Mouse (Mus musculus) MEL (cell line): ENCODE results near the gene Cabs1. TPM values are rescaled to one million over a fixed set of nuclear protein-coding genes. Genes with fewer than 3 reads are reported as not detected.

ENCODE experiments used
- DNase-seq: peaks from one replicate; pipeline ENCODE4 v3.0.0; 2011; ENCODE audit warnings: low read depth, low spot score
- H3K27ac ChIP-seq: 2 replicates; pipeline ENCODE4 v1.5.1; 2012; ENCODE audit warnings: low read depth, mild to moderate bottlenecking, control low read depth, low read length, moderate library complexity; ENCODE audit not compliant: control insufficient read depth
- H3K27me3 ChIP-seq, 2 experiments: fragments of 150-350 bp in 1 of 2; sonication (generic) in 1 of 2; 2 replicates each; pipeline ENCODE4 v1.6.1; 2012; ENCODE audit warnings: low read length in 2 of 2, mild to moderate bottlenecking in 2 of 2, improper control_type of control experiment in 1 of 2, moderate library complexity in 1 of 2; ENCODE audit not compliant: insufficient read depth in 2 of 2, control insufficient read depth in 1 of 2
- H3K36me3 ChIP-seq, 2 experiments: 2 replicates each; pipeline ENCODE4 v1.6.1; 2012 to 2014; ENCODE audit warnings: low read length in 2 of 2, improper control_type of control experiment in 1 of 2, inconsistent platforms in 1 of 2, mild to moderate bottlenecking in 1 of 2; ENCODE audit not compliant: insufficient read depth in 2 of 2, control insufficient read depth in 1 of 2
- H3K4me1 ChIP-seq, 2 experiments: fragments of 150-350 bp in 1 of 2; sonication (generic) in 1 of 2; 2 replicates each; pipeline ENCODE4 v1.6.1; 2012; ENCODE audit warnings: low read length in 2 of 2, improper control_type of control experiment in 1 of 2, mild to moderate bottlenecking in 1 of 2; ENCODE audit not compliant: insufficient read depth in 2 of 2, control insufficient read depth in 1 of 2
- H3K4me3 ChIP-seq, 2 experiments: fragments of 150-350 bp in 1 of 2; sonication (generic) in 1 of 2; 2 replicates each; pipeline ENCODE4 v1.5.1; 2012; ENCODE audit warnings: low read depth in 2 of 2, low read length in 2 of 2, mild to moderate bottlenecking in 2 of 2, moderate library complexity in 2 of 2, control low read depth in 1 of 2, improper control_type of control experiment in 1 of 2; ENCODE audit not compliant: control insufficient read depth in 1 of 2, insufficient read depth in 1 of 2
- H3K79me2 ChIP-seq: 2 replicates; pipeline ENCODE4 v1.6.1; 2012; ENCODE audit warnings: mild to moderate bottlenecking, low read length, moderate library complexity; ENCODE audit not compliant: control insufficient read depth, poor library complexity, insufficient read depth
- H3K9ac ChIP-seq: 2 replicates; pipeline ENCODE4 v1.6.1; 2012; ENCODE audit warnings: low read depth, mild to moderate bottlenecking, control low read depth, low read length, moderate library complexity; ENCODE audit not compliant: control insufficient read depth, poor library complexity, severe bottlenecking
- H3K9me3 ChIP-seq: fragments of 150-350 bp; sonication (generic); replicated peaks from 2 replicates; pipeline ENCODE4 v1.6.1; 2012; ENCODE audit warnings: mild to moderate bottlenecking, low read length, improper control_type of control experiment, moderate library complexity; ENCODE audit not compliant: insufficient read depth
- CTCF ChIP-seq, 3 experiments: IDR thresholded peaks in 2 of 3; conservative IDR thresholded peaks in 1 of 3; 2 replicates each; pipeline ENCODE4 v1.5.1; 2011 to 2012; ENCODE audit warnings: low read length in 3 of 3, low read depth in 2 of 3, mild to moderate bottlenecking in 2 of 3, improper control_type of control experiment in 1 of 3, inconsistent platforms in 1 of 3, mixed read lengths in 1 of 3, moderate library complexity in 1 of 3; ENCODE audit not compliant: control insufficient read depth in 1 of 3, insufficient read depth in 1 of 3, poor library complexity in 1 of 3, severe bottlenecking in 1 of 3
- EP300 ChIP-seq, 2 experiments: IDR thresholded peaks; 2 replicates each; pipeline ENCODE4 v1.6.1; 2011; ENCODE audit warnings: improper control_type of control experiment in 2 of 2, low read length in 2 of 2, low read depth in 1 of 2, mild to moderate bottlenecking in 1 of 2
- ETS1 ChIP-seq: IDR thresholded peaks from 2 replicates; pipeline ENCODE4 v1.6.1; 2012; ENCODE audit warnings: low read depth, mild to moderate bottlenecking, inconsistent platforms, low read length, improper control_type of control experiment, moderate library complexity
- MAX ChIP-seq: IDR thresholded peaks from 2 replicates; pipeline ENCODE4 v1.6.1; 2011; ENCODE audit warnings: low read length, improper control_type of control experiment
- MEF2A ChIP-seq: IDR thresholded peaks from 2 replicates; pipeline ENCODE4 v1.6.1; 2014; ENCODE audit warnings: low read depth, mild to moderate bottlenecking, inconsistent platforms, low read length, improper control_type of control experiment; ENCODE audit not compliant: poor library complexity, insufficient replicate concordance, severe bottlenecking; ENCODE audit errors: extremely low read depth
- MYC ChIP-seq: IDR thresholded peaks from 2 replicates; pipeline ENCODE4 v1.6.1; 2011; ENCODE audit warnings: low read depth, mild to moderate bottlenecking, low read length, improper control_type of control experiment, moderate library complexity
- RAD21 ChIP-seq: IDR thresholded peaks from 2 replicates; pipeline ENCODE4 v1.6.1; 2011; ENCODE audit warnings: mild to moderate bottlenecking, low read depth, low read length, improper control_type of control experiment
- TBP ChIP-seq: IDR thresholded peaks from 2 replicates; pipeline ENCODE4 v1.8.0; 2011; ENCODE audit warnings: low read depth, low read length, improper control_type of control experiment
- USF1 ChIP-seq: IDR thresholded peaks from 2 replicates; pipeline ENCODE4 v1.6.1; 2014; ENCODE audit warnings: low read depth, mild to moderate bottlenecking, inconsistent platforms, low read length, improper control_type of control experiment, moderate library complexity
- USF2 ChIP-seq, 2 experiments: IDR thresholded peaks; 2 replicates each; pipeline ENCODE4 v1.6.1; 2011 to 2012; ENCODE audit warnings: improper control_type of control experiment in 2 of 2, low read length in 2 of 2, borderline replicate concordance in 1 of 2, inconsistent platforms in 1 of 2, low read depth in 1 of 2, mild to moderate bottlenecking in 1 of 2; ENCODE audit not compliant: insufficient read depth in 1 of 2
- ZMIZ1 ChIP-seq: IDR thresholded peaks from 2 replicates; pipeline ENCODE4 v1.6.1; 2012; ENCODE audit warnings: low read depth, mild to moderate bottlenecking, inconsistent platforms, low read length, improper control_type of control experiment, moderate library complexity
- polyA plus RNA-seq, 2 experiments: library from polyadenylated mRNA; stranded (reverse) in 1 of 2; unstranded in 1 of 2; fragments of >175 nt in 1 of 2; fragments of >200 nt in 1 of 2; gene quantifications; 2 replicates each; pipeline versions ENCODE4 v1.2.1 to v1.2.4; 2012; ENCODE audit warnings: low replicate concordance in 2 of 2, low read depth in 1 of 2; ENCODE audit not compliant: insufficient read length in 2 of 2, insufficient read depth in 1 of 2, missing spikeins in 1 of 2
- total RNA-seq: library from RNA; depleted of rRNA; stranded (reverse); fragments of 300-350 nt; gene quantifications from 2 replicates; pipeline ENCODE4 v1.2.3, GENCODE M21; 2012; rRNA removed

Gene Cabs1
- total and polyA plus RNA-seq, 3 experiments: not detected

- Histone ChIP-seq H3K36me3 (no peaks in the 10 kb centered on the region), H3K9me3 (no peaks in the 10 kb centered on the region), H3K27ac (no peak overlapping the region), H3K27me3 (no peaks in the 10 kb centered on the region), H3K79me2 (no peaks in the 10 kb centered on the region), H3K4me3 (no peak overlapping the region), H3K4me1 (no peaks in the 10 kb centered on the region), H3K9ac (no peak overlapping the region)
- no peak for DNase-seq
- TF ChIP-seq EP300 (IDR thresholded peaks at IDR 0.05; ENCODE audit: low read depth in 1 of 2, low read length in 2 of 2): no peak
- no peak for TF ChIP-seq USF1
- no peak for TF ChIP-seq TBP
- no peak for TF ChIP-seq MAX
- TF ChIP-seq MEF2A: no peak
- TF ChIP-seq CTCF (IDR thresholded peaks at IDR 0.05 in 2 of 3, conservative IDR thresholded peaks at IDR 0.05 in 1 of 3; ENCODE audit: control insufficient read depth in 1 of 3, insufficient read depth in 1 of 3, low read depth in 2 of 3, low read length in 3 of 3, poor library complexity in 1 of 3, severe bottlenecking in 1 of 3): no peak
- no peak for TF ChIP-seq ZMIZ1
- TF ChIP-seq USF2 (IDR thresholded peaks at IDR 0.05; ENCODE audit: borderline replicate concordance in 1 of 2, insufficient read depth in 1 of 2, low read depth in 1 of 2, low read length in 2 of 2): no peak
- no peak for TF ChIP-seq MYC
- TF ChIP-seq ETS1: no peak
- no peak for TF ChIP-seq RAD21
Observed at GRCm38 (mm10) chr5:88005241-88005640, 26.0 kb downstream of the Cabs1 start.

Other genes starting within 250 kb of the Cabs1 start
- gene Csn1s2a, start 204.9 kb upstream of the Cabs1 start, total RNA-seq: not detected in 2 replicates
- gene Csn1s2a, start 204.9 kb upstream of the Cabs1 start, polyA plus RNA-seq: not detected
- gene Csn1s2b, start 171.4 kb upstream of the Cabs1 start, total RNA-seq: not detected in 2 replicates
- not detected for gene Csn1s2b, start 171.4 kb upstream of the Cabs1 start, polyA plus RNA-seq
- gene Prr27, start 153.8 kb upstream of the Cabs1 start, total RNA-seq: not detected in 2 replicates
- not detected for gene Prr27, start 153.8 kb upstream of the Cabs1 start, polyA plus RNA-seq
- not detected in 2 replicates for gene Odam, start 94.4 kb upstream of the Cabs1 start, total RNA-seq
- gene Odam, start 94.4 kb upstream of the Cabs1 start, polyA plus RNA-seq: not detected
- not detected in 2 replicates for gene Csn3, start 53.9 kb upstream of the Cabs1 start, total RNA-seq
- gene Csn3, start 53.9 kb upstream of the Cabs1 start, polyA plus RNA-seq: not detected
- not detected in 2 replicates for gene 2310003L06Rik, start 10.0 kb upstream of the Cabs1 start, total RNA-seq
- gene 2310003L06Rik, start 10.0 kb upstream of the Cabs1 start, polyA plus RNA-seq: not detected
- not detected in 2 replicates for gene Gm28434, start 9.9 kb upstream of the Cabs1 start, total RNA-seq
- gene Gm28434, start 9.9 kb upstream of the Cabs1 start, polyA plus RNA-seq: not detected
- not detected in 2 replicates for gene Smr3a, start 23.1 kb downstream of the Cabs1 start, total RNA-seq
- gene Smr3a, start 23.1 kb downstream of the Cabs1 start, polyA plus RNA-seq: not detected
- not detected in 2 replicates for gene Smr2, start 107.1 kb downstream of the Cabs1 start, total RNA-seq
- gene Smr2, start 107.1 kb downstream of the Cabs1 start, polyA plus RNA-seq: not detected
- not detected in 2 replicates for gene Gm11116, start 132.1 kb downstream of the Cabs1 start, total RNA-seq
- gene Gm11116, start 132.1 kb downstream of the Cabs1 start, polyA plus RNA-seq: not detected
- not detected in 2 replicates for gene Gm11115, start 174.7 kb downstream of the Cabs1 start, total RNA-seq
- not detected for gene Gm11115, start 174.7 kb downstream of the Cabs1 start, polyA plus RNA-seq